Mouse (Mus musculus) intestine, embryonic 14.5 days (tissue): ENCODE measurements at regions not wholly inside any gene's neighbourhood (a gene's known extent, or its start where the extent isn't known, plus 50 kb on each side); places are given as distances from the start of the nearest gene placed in this dataset.

Experiments used
- ATAC-seq: fragments of 200-750 bp; cut with Nextera tagmentation; replicated peaks from 2 replicates; pipeline ENCODE4 v1.8.0; 2017; ENCODE audit warnings: low read depth, moderate number of reproducible peaks, moderate TSS enrichment, moderate library complexity; ENCODE audit not compliant: low FRiP score, low TSS enrichment
- DNase-seq: peaks from one replicate; pipeline ENCODE4 v3.0.0-alpha.2; 2018; ENCODE audit warnings: low spot score
- H3K27ac ChIP-seq: fragments of 300-500 bp; sonication (generic); 2 replicates; pipeline ENCODE4 v1.5.1; 2014; ENCODE audit warnings: low read depth, mild to moderate bottlenecking, control low read depth
- H3K27me3 ChIP-seq: fragments of 300-500 bp; sonication (generic); replicated peaks from 2 replicates; pipeline ENCODE4 v1.6.1; 2014; ENCODE audit warnings: low read length, control low read depth; ENCODE audit not compliant: control insufficient read depth, insufficient read depth
- H3K36me3 ChIP-seq: fragments of 300-500 bp; sonication (generic); 2 replicates; pipeline ENCODE4 v1.6.1; 2014; ENCODE audit warnings: low read length, control low read depth; ENCODE audit not compliant: control insufficient read depth, insufficient read depth
- H3K4me1 ChIP-seq: fragments of 300-500 bp; sonication (generic); replicated peaks from 2 replicates; pipeline ENCODE4 v1.6.1; 2014; ENCODE audit warnings: low read length, control low read depth, mixed read lengths; ENCODE audit not compliant: control insufficient read depth, insufficient read depth
- H3K4me2 ChIP-seq: fragments of 300-500 bp; sonication (generic); 2 replicates; pipeline ENCODE4 v1.6.1; 2014; ENCODE audit warnings: low read length
- H3K4me3 ChIP-seq: fragments of 300-500 bp; sonication (generic); 2 replicates; pipeline ENCODE4 v1.5.1; 2014; ENCODE audit warnings: low read depth, low read length, control low read depth, mixed read lengths
- H3K9ac ChIP-seq: fragments of 300-500 bp; sonication (generic); 2 replicates; pipeline ENCODE4 v1.6.1; 2014; ENCODE audit warnings: mild to moderate bottlenecking, low read length
- H3K9me3 ChIP-seq: fragments of 300-500 bp; sonication (generic); 2 replicates; pipeline ENCODE4 v1.6.1; 2016; ENCODE audit warnings: low read length, control low read depth; ENCODE audit not compliant: control insufficient read depth
- WGBS: fragments of 180-500 bp; shearing (Covaris S2); extraction: QIAGEN DNeasy Blood & Tissue Kit; methylation state at CpG from one replicate; pipeline ENCODE4 v1.1.7; 2014; 5-methylcytosine and 5-hydroxymethylcytosine counted together

DNA sequence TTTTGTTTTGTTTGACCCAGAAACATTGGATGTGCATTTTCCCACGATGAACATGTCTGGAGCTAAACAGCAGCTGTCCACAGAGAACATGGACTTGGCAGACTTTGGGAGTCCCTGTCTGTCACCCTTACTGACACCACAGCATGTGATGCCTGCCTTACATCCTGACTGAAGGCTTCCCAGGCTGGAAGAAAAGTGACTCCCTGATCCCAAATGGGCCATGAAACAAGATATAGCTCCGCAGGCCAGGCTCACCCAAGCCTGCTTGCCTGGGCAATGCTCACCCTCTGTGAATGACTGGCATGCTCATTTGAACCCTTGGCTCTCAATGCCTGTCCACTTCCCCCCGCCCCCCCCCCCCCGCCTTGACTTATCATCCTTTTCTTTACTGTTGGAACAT lies 57.1 kb upstream of the Sfrp2 start:
- no peak for ATAC-seq
- H3K27ac ChIP-seq = no peak overlapping the region
- H3K27me3 ChIP-seq = no peaks in the 10 kb centered on the region
- WGBS = 71% methylated on average over 4 of the region's 4 CpGs
- H3K9me3 ChIP-seq = no peaks in the 10 kb centered on the region
- H3K4me2 ChIP-seq = no peak overlapping the region
- H3K4me3 ChIP-seq = no peak overlapping the region
- no peak overlapping the region for H3K9ac ChIP-seq
- DNase-seq = no peak
- H3K4me1 ChIP-seq = peaks cover 12% of the 10 kb centered on the region; the same call in 1 of the 2 replicates
- H3K36me3 ChIP-seq = no peaks in the 10 kb centered on the region

DNA sequence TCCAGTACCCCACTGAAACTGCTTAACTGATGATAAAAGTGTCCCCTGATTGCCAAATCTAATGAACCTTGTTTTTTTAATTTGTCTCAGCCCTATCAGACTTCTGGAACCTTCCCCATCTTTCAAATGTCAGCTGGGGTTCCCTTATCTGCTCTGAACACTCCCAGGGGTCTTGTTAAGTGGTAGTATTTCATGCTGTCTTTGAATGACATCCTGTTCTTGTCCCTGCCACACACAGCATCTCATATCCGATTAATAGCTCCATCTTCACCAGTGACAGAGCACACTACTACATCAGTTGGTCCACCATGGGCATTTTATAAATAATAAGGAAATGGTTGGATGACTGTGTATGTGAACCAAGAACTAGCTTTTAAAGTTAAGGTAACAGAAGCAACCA lies 56.6 kb upstream of the Sfrp2 start:
- H3K27ac ChIP-seq = no peak overlapping the region
- no peaks in the 10 kb centered on the region for H3K36me3 ChIP-seq
- H3K4me3 ChIP-seq = no peak overlapping the region
- DNase-seq = no peak
- 58% methylated on average over 1 of the region's 1 CpGs for WGBS
- H3K4me1 ChIP-seq = peaks cover 12% of the 10 kb centered on the region; the same call in 1 of the 2 replicates
- no peak overlapping the region for H3K4me2 ChIP-seq
- no peaks in the 10 kb centered on the region for H3K9me3 ChIP-seq
- no peak for ATAC-seq
- no peak overlapping the region for H3K9ac ChIP-seq
- H3K27me3 ChIP-seq = no peaks in the 10 kb centered on the region

DNA sequence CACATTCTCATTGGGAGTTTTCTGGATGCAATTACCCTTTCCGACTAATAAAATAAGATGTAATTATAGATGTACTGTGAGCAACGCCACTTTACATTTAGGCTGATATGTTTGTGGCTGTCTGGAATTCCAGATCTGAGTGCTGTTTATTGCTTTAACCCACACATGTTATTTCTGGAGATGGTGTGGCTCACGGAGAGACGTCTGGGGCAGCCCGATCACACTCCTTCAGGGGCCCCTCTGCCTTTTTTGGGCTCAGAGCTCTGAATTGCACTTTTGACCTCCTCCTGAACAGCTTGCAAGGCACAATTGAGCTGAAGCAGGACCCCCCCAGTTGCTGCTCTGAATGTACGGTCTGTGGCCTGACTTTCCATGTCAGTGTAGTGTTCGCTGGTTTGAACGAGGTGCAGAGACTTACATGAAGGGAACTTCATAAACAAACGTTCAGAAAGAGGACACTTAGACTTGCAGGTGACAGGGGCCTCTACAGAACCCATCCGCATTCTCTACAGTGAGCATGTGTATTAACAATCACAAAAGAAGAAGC lies 55.1 kb upstream of the Sfrp2 start:
- Histone ChIP-seq H3K27me3 (no peaks in the 10 kb centered on the region), H3K36me3 (no peaks in the 10 kb centered on the region), H3K9ac (no peak overlapping the region), H3K4me1 (peaks cover 12% of the 10 kb centered on the region; the same call in 1 of the 2 replicates), H3K27ac (no peak overlapping the region), H3K4me2 (no peak overlapping the region), H3K4me3 (no peak overlapping the region), H3K9me3 (no peaks in the 10 kb centered on the region)
- 21% methylated on average over 10 of the region's 10 CpGs for WGBS
- no peak for ATAC-seq
- peak; percentile 53 for DNase-seq

DNA sequence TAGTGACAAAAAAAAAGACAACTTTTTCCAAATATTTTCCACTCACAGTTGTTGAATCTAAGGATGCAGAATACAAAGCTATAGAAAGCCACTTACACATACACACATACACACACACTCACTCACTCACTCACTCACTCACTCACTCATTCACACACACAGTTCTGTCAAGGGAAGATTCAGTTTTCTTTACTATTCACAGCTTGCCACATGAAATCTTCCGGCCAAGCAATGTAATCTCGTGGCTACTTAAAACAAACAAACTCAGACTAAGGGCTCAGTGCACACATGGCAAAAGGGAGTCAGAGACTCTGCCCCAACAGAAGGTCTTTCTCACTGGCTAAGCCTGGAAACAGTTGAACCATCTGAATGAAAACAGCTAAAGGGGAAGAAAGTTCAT lies 53.8 kb upstream of the Sfrp2 start:
- Histone ChIP-seq H3K4me3 (no peak overlapping the region), H3K27me3 (no peaks in the 10 kb centered on the region), H3K36me3 (no peaks in the 10 kb centered on the region), H3K4me1 (peaks cover 12% of the 10 kb centered on the region; the same call in 1 of the 2 replicates), H3K27ac (no peak overlapping the region), H3K4me2 (no peak overlapping the region), H3K9ac (no peak overlapping the region), H3K9me3 (no peaks in the 10 kb centered on the region)
- DNase-seq = no peak
- ATAC-seq = no peak
- WGBS = 47% methylated on average over 2 of the region's 2 CpGs

DNA sequence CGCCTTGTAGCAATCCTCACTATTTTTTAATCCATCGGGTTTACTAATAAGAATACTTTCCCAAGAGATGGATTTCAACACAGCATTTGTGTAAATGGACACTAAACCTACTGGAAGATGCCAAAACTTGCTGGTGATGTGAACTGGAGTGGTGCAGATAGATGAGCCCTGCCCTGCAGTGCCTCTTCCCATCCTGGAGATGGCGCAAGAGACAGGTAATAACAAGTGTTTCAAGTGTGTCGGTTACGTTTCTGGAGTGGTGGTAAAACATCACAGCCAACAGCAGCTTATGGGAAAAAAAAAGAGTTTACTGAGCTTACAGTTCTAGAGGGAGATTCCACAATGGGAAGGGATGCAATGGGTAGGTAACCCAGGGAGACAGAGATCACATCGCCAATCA lies 51.5 kb upstream of the Sfrp2 start:
- Histone ChIP-seq H3K27ac (no peak overlapping the region), H3K4me3 (no peak overlapping the region), H3K9ac (no peak overlapping the region), H3K9me3 (no peaks in the 10 kb centered on the region), H3K27me3 (no peaks in the 10 kb centered on the region), H3K4me2 (no peak overlapping the region), H3K36me3 (no peaks in the 10 kb centered on the region), H3K4me1 (peaks cover 16% of the 10 kb centered on the region; the same call in 1 of the 2 replicates)
- no peak for DNase-seq
- WGBS = 62% methylated on average over 6 of the region's 6 CpGs
- ATAC-seq = no peak
